Mouse (Mus musculus) stomach, postnatal 0 days (tissue): ENCODE measurements at regions not wholly inside any gene's neighbourhood (a gene's known extent, or its start where the extent isn't known, plus 50 kb on each side); places are given as distances from the start of the nearest gene placed in this dataset.

Source experiments
- ATAC-seq: fragments of 200-750 bp; cut with Nextera tagmentation; 2 replicates; pipeline ENCODE4 v1.8.0; 2017; ENCODE audit not compliant: low FRiP score, low TSS enrichment
- DNase-seq: peaks from one replicate; pipeline ENCODE4 v3.0.0-alpha.2; 2016; ENCODE audit warnings: low spot score
- H3K27ac ChIP-seq: fragments of 300-500 bp; sonication (generic); replicated peaks from 2 replicates; pipeline ENCODE4 v1.5.1; 2014; ENCODE audit warnings: mild to moderate bottlenecking, control low read depth
- H3K27me3 ChIP-seq: fragments of 300-500 bp; sonication (generic); 2 replicates; pipeline ENCODE4 v1.6.1; 2014; ENCODE audit warnings: low read length; ENCODE audit not compliant: control insufficient read depth, insufficient read depth
- H3K36me3 ChIP-seq: fragments of 300-500 bp; sonication (generic); 2 replicates; pipeline ENCODE4 v1.6.1; 2014; ENCODE audit warnings: low read length, mixed read lengths; ENCODE audit not compliant: control insufficient read depth, insufficient read depth
- H3K4me1 ChIP-seq: fragments of 300-500 bp; sonication (generic); replicated peaks from 2 replicates; pipeline ENCODE4 v1.6.1; 2014; ENCODE audit warnings: antibody characterized with exemption; ENCODE audit not compliant: control insufficient read depth, insufficient read depth
- H3K4me2 ChIP-seq: fragments of 300-500 bp; sonication (generic); replicated peaks from 2 replicates; pipeline ENCODE4 v1.6.1; 2014; ENCODE audit warnings: low read depth, mild to moderate bottlenecking, control low read depth, moderate library complexity
- H3K4me3 ChIP-seq: fragments of 300-500 bp; sonication (generic); 2 replicates; pipeline ENCODE4 v1.5.1; 2014; ENCODE audit warnings: low read depth, low read length, control low read depth
- H3K9ac ChIP-seq: fragments of 300-500 bp; sonication (generic); 2 replicates; pipeline ENCODE4 v1.6.1; 2014; ENCODE audit warnings: mild to moderate bottlenecking, low read length, control low read depth, mixed read lengths
- H3K9me3 ChIP-seq: fragments of 300-500 bp; sonication (generic); 2 replicates; pipeline ENCODE4 v1.6.1; 2016; ENCODE audit warnings: low read length; ENCODE audit not compliant: control insufficient read depth
- CTCF ChIP-seq: IDR thresholded peaks from 2 replicates; pipeline ENCODE4 v1.5.1; 2016; ENCODE audit warnings: antibody characterized with exemption, low read depth, mild to moderate bottlenecking, moderate library complexity
- EP300 ChIP-seq: optimal IDR thresholded peaks from 2 replicates; pipeline ENCODE3; 2016; ENCODE audit warnings: antibody characterized with exemption
- WGBS: fragments of 180-500 bp; shearing (Covaris S2); extraction: QIAGEN DNeasy Blood & Tissue Kit; methylation state at CpG from one replicate; pipeline ENCODE4 v1.1.7; 2014; 5-methylcytosine and 5-hydroxymethylcytosine counted together

GRCm38 (mm10) chr7:136073265-136073799 is 357.2 kb upstream of the Mki67 start:
- Histone ChIP-seq H3K36me3 (no peaks in the 10 kb centered on the region), H3K9me3 (no peaks in the 10 kb centered on the region), H3K9ac (no peak overlapping the region), H3K27me3 (no peaks in the 10 kb centered on the region), H3K4me1 (no peaks in the 10 kb centered on the region), H3K4me3 (no peak overlapping the region), H3K27ac (no peak overlapping the region), H3K4me2 (no peak overlapping the region)
- ATAC-seq (no peak), DNase-seq (no peak)
- WGBS = 68% methylated on average over 6 of the region's 6 CpGs
- TF ChIP-seq EP300 (no peak), CTCF (no peak)

GRCm38 (mm10) chr7:136074043-136074442 is 357.9 kb upstream of the Mki67 start:
- no peaks in the 10 kb centered on the region for H3K27me3 ChIP-seq
- no peak for ATAC-seq
- H3K4me1 ChIP-seq = no peaks in the 10 kb centered on the region
- H3K9ac ChIP-seq = no peak overlapping the region
- H3K9me3 ChIP-seq = no peaks in the 10 kb centered on the region
- TF ChIP-seq EP300 (no peak), CTCF (no peak)
- no peak for DNase-seq
- H3K36me3 ChIP-seq = no peaks in the 10 kb centered on the region
- 64% methylated on average over 2 of the region's 2 CpGs for WGBS
- no peak overlapping the region for H3K27ac ChIP-seq
- no peak overlapping the region for H3K4me2 ChIP-seq
- no peak overlapping the region for H3K4me3 ChIP-seq

- Histone ChIP-seq H3K27me3 (no peaks in the 10 kb centered on the region), H3K4me1 (no peaks in the 10 kb centered on the region), H3K9ac (no peak overlapping the region), H3K4me2 (no peak overlapping the region), H3K27ac (no peak overlapping the region), H3K4me3 (no peak overlapping the region), H3K36me3 (no peaks in the 10 kb centered on the region), H3K9me3 (no peaks in the 10 kb centered on the region)
- 61% methylated on average over 7 of the region's 7 CpGs for WGBS
- TF ChIP-seq EP300 = no peak
- TF ChIP-seq CTCF = no peak
- ATAC-seq = no peak
- DNase-seq = no peak
Measured at GRCm38 (mm10) chr7:136081534-136082252, 365.5 kb upstream of the Mki67 start.

- Histone ChIP-seq H3K9ac (no peak overlapping the region), H3K27ac (no peak overlapping the region), H3K36me3 (no peaks in the 10 kb centered on the region), H3K4me1 (no peaks in the 10 kb centered on the region), H3K9me3 (no peaks in the 10 kb centered on the region), H3K4me2 (no peak overlapping the region), H3K4me3 (no peak overlapping the region), H3K27me3 (no peaks in the 10 kb centered on the region)
- no peak for ATAC-seq
- 92% methylated on average over 4 of the region's 4 CpGs for WGBS
- DNase-seq = no peak
- TF ChIP-seq CTCF = no peak
- no peak for TF ChIP-seq EP300
Measured at GRCm38 (mm10) chr7:136082253-136082867, 366.2 kb upstream of the Mki67 start.

- Histone ChIP-seq H3K9me3 (no peaks in the 10 kb centered on the region), H3K27me3 (no peaks in the 10 kb centered on the region), H3K36me3 (no peaks in the 10 kb centered on the region), H3K4me1 (no peaks in the 10 kb centered on the region), H3K4me3 (no peak overlapping the region), H3K9ac (no peak overlapping the region), H3K4me2 (no peak overlapping the region), H3K27ac (no peak overlapping the region)
- TF ChIP-seq CTCF (no peak), EP300 (no peak)
- no peak for ATAC-seq
- DNase-seq = no peak
- 81% methylated on average over 10 of the region's 10 CpGs for WGBS
Measured at GRCm38 (mm10) chr7:136083005-136083404, 366.8 kb upstream of the Mki67 start.
